Mouse (Mus musculus) megakaryocyte, embryonic 14.5 days (primary cell): ENCODE results near the gene Cadm1. TPM values are rescaled to one million over a fixed set of nuclear protein-coding genes. Genes with fewer than 3 reads are reported as not detected.

Experiments used
- H3K27me3 ChIP-seq: replicated peaks from 2 replicates; pipeline ENCODE3; 2012; ENCODE audit warnings: inconsistent platforms
- H3K36me3 ChIP-seq: replicated peaks from 2 replicates; pipeline ENCODE3; 2012; ENCODE audit warnings: low read length, inconsistent platforms, mixed read lengths
- H3K4me1 ChIP-seq: 2 replicates; pipeline ENCODE4 v1.6.1; 2012; ENCODE audit warnings: inconsistent platforms
- H3K4me3 ChIP-seq: replicated peaks from 2 replicates; pipeline ENCODE3; 2012; ENCODE audit warnings: moderate library complexity, mild to moderate bottlenecking, inconsistent platforms
- H3K9me3 ChIP-seq: 2 replicates; pipeline ENCODE4 v1.6.1; 2012; ENCODE audit warnings: inconsistent platforms
- FLI1 ChIP-seq: IDR thresholded peaks from 2 replicates; pipeline ENCODE4 v1.6.1; 2012; ENCODE audit warnings: low read length, inconsistent platforms, mixed read lengths
- GATA1 ChIP-seq: IDR thresholded peaks from 3 replicates; pipeline ENCODE4 v1.6.1; 2012; ENCODE audit warnings: mixed read lengths, low read length, inconsistent platforms, borderline replicate concordance
- polyA plus RNA-seq: library from polyadenylated mRNA; stranded (reverse); fragments of >175 nt; gene quantifications from 2 replicates; pipeline ENCODE4 v1.2.3, GENCODE M21; 2012; ENCODE audit warnings: low replicate concordance; ENCODE audit not compliant: insufficient read depth

Cadm1 gene
- polyA plus RNA-seq, 1 experiment: 3.8 TPM

DNA sequence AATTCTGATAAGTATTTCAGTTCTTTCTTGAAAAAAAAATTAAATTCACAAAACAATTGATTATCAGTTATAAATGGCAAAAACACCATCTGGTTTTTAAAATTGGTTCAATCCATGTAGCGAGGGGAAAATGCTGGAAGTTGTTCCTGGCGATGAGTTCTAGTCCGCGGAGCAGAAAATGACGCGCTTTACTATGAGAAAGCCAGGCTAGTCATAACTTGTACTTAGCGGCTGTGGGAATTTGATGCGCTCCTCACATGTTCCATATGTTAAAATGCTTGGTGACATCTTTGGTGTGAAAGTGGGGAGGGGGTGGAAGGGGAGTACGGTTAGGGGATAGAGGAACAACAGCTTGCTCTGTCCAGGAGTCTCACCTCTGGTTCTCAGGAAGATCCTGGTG lies 2.7 kb upstream of the Cadm1 start:
- Histone ChIP-seq H3K4me1 (peaks cover 24% of the 10 kb centered on the region), H3K27me3 (peaks cover 52% of the 10 kb centered on the region), H3K9me3 (0 out of 2 replicates have a peak, but pooled peaks cover 6% of the 10 kb centered on the region), H3K36me3 (no peaks in the 10 kb centered on the region), H3K4me3 (no peak overlapping the region)
- TF ChIP-seq GATA1 (no peak), FLI1 (no peak)

DNA sequence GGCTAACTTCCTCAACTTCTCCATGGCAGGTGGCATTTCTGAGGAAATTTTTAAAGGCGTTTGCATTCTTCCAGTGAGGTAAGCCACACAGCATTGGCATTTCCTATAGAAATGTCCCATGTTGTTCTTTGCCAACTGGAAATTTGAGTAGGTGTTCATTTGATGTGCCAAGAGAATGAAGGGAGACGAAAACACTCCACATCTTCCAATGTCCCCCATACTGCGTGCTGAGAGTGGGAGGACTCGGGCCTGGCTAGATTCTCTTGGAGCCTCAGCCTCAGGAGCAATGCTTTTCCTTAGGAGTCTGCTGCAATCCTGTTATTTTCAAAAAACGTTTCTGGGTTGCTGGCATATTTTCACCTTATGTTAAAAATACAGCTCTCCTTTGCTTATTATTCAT lies 2.2 kb upstream of the Cadm1 start:
- Histone ChIP-seq H3K4me3 (no peak overlapping the region), H3K9me3 (0 out of 2 replicates have a peak, but pooled peaks cover 6% of the 10 kb centered on the region), H3K27me3 (peaks cover 55% of the 10 kb centered on the region), H3K4me1 (peaks cover 24% of the 10 kb centered on the region), H3K36me3 (no peaks in the 10 kb centered on the region)
- TF ChIP-seq FLI1: no peak

DNA sequence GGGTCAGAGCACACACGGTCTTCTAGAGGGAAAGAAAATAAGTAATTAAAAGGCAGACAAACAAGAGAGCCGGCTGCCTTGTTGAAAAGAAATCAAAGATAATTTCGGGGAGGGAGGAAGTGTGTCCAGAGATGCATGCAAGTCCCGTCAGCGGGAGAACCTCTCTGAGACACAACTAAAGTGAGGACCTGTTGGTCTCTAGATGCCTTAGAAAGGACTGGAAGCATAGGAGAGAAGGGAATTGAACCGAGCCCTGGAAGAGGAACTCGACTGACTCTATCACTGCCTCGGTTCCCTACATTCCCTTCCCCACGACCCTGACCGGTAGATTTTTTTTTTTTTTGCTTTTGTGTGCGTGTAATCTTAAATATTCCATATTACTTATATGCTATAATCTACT lies 791 bp upstream of the Cadm1 start:
- H3K36me3 ChIP-seq: no peaks in the 10 kb centered on the region
- TF ChIP-seq GATA1 (no peak), FLI1 (no peak)
- no peak overlapping the region for H3K4me3 ChIP-seq
- 0 out of 2 replicates have a peak, but pooled peaks cover 6% of the 10 kb centered on the region for H3K9me3 ChIP-seq
- H3K27me3 ChIP-seq: peaks cover 67% of the 10 kb centered on the region
- H3K4me1 ChIP-seq: peaks cover 24% of the 10 kb centered on the region

DNA sequence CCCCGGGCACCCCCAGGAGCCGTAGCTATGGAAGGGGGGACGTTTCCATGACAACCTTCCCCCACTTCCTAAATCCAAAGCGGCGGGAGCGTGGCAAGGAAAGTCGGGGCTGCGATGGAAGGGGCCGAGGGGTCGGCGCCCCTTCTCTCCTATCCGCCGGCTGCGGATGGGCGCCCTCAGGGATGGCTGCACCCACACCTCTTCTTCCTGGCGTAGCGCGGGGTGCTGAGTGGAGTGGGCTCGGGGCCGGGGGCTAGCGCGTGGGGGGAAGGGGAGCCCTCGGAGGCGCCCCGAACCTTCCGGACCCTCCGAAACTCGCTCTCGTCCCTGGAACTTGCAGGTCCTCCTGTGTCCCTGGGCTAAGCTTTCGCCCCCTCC lies 560 bp downstream of the Cadm1 start:
- 0 out of 2 replicates have a peak, but pooled peaks cover 6% of the 10 kb centered on the region for H3K9me3 ChIP-seq
- H3K27me3 ChIP-seq: peaks cover 73% of the 10 kb centered on the region
- no peak for TF ChIP-seq GATA1
- TF ChIP-seq FLI1: no peak
- peak overlapping the region; percentile 90 for H3K4me3 ChIP-seq
- H3K36me3 ChIP-seq: no peaks in the 10 kb centered on the region
- peaks cover 24% of the 10 kb centered on the region for H3K4me1 ChIP-seq

DNA sequence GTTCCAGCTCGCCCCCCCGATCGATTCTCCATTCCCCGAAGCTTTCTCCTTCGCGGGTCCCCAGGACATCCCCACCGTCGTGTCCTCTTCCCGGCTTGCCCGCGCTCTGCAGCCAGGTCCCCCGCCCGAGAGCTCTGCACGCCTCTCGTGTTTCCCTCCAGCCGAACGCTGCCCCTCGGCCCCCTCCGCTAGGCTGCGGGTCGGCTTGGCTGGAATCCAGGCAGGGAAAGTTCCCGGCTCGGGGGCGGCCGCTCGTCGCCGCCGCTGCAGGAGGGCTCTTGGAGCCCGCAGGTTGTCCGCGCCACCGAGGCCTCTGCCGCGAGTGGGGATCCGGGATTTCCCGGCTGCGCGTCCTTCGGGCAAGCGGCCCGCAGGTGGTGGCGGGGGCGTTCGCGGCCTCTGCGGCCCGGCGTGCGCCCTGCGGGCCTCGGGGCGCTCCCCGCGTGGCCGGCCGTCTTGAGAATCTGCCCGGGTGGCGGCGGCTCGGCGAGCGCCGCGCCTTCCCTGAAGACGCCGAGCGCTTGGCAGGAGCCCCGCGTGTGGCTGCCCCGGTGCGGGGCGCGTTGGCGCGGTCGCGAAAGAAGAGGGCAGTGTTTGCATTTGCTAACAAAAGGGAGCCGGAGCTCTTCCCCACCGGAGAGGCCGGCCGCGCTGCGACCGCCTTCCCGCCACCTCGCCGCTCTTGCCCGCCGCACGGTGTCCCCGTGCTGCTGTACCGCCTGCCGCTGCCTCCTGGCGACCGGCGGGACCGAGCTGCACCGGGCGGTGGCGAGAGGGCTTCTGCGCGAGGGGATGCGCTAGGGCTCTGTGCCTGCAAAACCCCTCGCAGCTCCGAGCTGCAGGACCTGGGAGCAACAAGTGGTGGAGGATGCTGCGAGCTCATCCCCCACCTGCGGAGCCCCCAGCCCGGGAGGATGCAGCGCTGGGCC lies 1.2 kb downstream of the Cadm1 start:
- no peak for TF ChIP-seq FLI1
- no peak for TF ChIP-seq GATA1
- Histone ChIP-seq H3K27me3 (peaks cover 71% of the 10 kb centered on the region), H3K9me3 (0 out of 2 replicates have a peak, but pooled peaks cover 6% of the 10 kb centered on the region), H3K36me3 (no peaks in the 10 kb centered on the region), H3K4me3 (peak overlapping the region; percentile 90), H3K4me1 (peaks cover 24% of the 10 kb centered on the region)

DNA sequence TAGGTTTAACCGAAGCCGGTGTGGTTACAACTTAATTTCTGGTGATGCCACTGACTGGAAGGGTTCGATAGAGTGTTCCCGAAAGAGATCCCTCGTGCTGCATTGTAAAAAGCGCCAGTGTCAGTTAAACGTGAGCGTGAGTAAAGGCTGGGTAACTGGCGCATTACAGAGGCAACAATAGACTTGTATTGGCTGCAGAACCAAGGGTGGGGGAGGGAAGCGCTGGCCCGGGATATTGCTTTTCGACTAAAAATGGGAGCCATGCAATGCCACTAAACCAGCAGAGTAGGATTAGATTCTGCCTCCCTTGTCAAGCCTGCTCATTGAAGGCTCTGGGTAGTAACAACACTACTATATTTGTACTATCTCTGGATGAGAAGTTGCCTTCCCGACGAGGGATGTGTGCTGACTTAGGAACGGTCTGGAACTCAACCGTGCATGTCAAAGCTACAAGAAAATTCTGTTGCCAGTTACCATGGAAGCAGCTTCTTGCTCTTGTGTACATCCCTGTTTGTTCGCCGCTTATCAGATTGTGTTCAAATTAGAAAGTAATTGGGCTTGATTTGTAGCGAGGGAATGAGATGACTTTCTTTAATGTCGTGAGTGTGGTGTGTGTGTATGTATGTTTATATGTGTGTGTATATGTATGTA lies 2.4 kb downstream of the Cadm1 start:
- peaks cover 70% of the 10 kb centered on the region for H3K27me3 ChIP-seq
- TF ChIP-seq FLI1 (no peak), GATA1 (no peak)
- H3K4me3 ChIP-seq: no peak overlapping the region
- 0 out of 2 replicates have a peak, but pooled peaks cover 6% of the 10 kb centered on the region for H3K9me3 ChIP-seq
- H3K4me1 ChIP-seq: peaks cover 24% of the 10 kb centered on the region
- no peaks in the 10 kb centered on the region for H3K36me3 ChIP-seq

DNA sequence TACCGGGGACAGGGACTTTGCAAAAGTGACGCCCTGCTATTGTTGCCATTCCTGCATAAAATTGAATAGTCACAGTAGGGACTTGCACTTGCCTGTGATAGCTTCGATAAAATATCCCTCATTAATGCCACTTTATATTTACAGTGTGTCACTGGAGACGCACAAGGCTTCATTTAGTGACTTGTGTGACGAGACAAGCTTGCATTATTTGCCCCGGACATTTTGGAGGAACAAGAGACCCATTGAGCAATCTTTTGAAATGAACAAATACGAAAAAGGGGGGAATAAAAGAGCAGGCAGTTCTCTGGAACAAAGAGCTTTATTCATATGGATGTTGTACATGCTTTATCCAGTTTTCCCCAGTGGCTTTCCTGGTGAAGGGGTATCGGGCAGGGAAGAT lies 3.5 kb downstream of the Cadm1 start:
- H3K9me3 ChIP-seq: 0 out of 2 replicates have a peak, but pooled peaks cover 6% of the 10 kb centered on the region
- H3K4me1 ChIP-seq: peaks cover 24% of the 10 kb centered on the region
- H3K36me3 ChIP-seq: no peaks in the 10 kb centered on the region
- H3K4me3 ChIP-seq: no peak overlapping the region
- peaks cover 62% of the 10 kb centered on the region for H3K27me3 ChIP-seq
- no peak for TF ChIP-seq FLI1
- TF ChIP-seq GATA1: no peak

DNA sequence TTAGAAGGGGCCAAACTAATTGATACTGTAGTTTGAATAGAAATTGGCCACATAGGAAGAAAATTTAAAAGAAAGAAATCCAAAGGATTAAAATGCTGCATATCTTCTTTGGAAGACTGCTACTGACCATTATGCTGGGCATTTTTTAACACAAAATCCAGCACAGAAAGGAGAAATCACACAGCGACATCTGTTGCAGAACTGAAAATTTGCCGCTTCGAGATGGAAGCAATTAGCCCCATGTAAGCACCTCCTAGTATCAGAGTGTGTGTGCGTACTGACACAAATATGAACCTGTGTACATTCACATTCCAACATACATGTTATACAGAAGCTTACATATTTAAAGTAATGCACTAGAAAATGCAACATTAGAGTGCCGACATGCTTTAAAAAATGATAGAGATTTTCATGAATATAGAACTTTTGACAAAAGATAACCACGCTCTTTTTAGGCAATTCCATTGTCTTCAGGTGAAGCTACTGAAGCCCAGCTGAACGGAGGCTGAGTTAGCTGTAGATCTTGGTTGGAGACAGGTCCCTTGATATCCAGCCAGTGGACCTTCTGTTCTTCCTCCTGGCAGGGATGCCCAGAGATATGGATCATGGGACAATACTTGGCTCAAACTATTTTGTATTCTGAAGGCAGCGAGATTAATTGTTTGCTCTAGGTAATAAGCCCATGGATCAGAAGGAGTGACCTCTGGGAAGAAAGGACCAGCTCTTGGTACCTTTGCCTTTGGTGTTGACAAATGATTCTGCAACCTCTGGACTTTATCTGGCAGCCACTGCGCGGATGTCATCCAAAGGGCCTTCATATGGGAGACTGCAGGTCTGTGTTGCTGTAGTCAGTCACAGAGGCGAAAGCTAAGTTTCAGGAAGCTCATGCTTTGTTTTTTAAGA lies 4.9 kb downstream of the Cadm1 start:
- peaks cover 49% of the 10 kb centered on the region for H3K27me3 ChIP-seq
- no peak overlapping the region for H3K4me3 ChIP-seq
- TF ChIP-seq FLI1 (no peak), GATA1 (no peak)
- 0 out of 2 replicates have a peak, but pooled peaks cover 1% of the 10 kb centered on the region for H3K9me3 ChIP-seq
- H3K4me1 ChIP-seq: peaks cover 19% of the 10 kb centered on the region
- no peaks in the 10 kb centered on the region for H3K36me3 ChIP-seq

DNA sequence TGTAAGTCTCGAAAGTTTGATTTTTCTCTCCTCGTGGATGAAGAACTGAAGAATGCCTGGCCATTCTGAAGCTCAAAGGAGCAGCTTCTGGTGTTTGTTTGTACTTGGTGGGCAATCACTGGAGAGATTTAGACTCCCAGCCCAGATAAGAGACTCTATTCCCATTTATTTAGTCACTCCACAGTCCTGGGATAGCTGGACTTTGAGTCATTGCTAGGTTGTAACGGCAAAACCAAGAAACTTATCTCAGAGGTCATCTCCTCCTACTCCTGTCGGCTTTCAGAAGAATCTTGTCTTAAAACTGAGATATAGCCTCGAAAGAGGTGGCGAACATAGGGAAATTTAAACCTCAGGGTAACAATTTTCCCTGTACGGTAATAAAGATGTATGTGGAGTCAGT lies 15.3 kb downstream of the Cadm1 start:
- peaks cover 4% of the 10 kb centered on the region; the same call in 1 of the 2 replicates for H3K9me3 ChIP-seq
- H3K27me3 ChIP-seq: peaks cover 6% of the 10 kb centered on the region
- TF ChIP-seq GATA1: no peak
- no peak for TF ChIP-seq FLI1
- H3K4me3 ChIP-seq: no peak overlapping the region
- no peaks in the 10 kb centered on the region for H3K36me3 ChIP-seq
- H3K4me1 ChIP-seq: no peaks in the 10 kb centered on the region
